In the genomic region with DNA sequence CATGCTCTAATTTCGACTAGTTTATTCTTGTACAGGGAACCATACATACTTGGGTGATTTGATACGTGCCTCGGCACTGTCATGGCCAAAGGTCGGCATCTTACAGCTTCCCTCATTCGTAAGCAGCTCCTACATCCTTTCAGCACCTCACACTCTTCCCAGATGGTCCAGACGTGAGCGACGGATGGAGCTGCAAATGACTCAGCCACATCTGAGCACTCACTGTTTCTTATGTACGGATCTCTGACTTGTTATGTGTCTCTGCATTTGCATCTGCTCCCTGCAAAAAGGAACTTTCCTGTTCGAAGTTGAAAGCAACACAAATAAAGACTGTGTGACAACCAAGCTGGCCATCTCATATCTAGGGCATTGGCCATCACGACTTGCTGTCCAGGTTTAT, we compare ENCODE assay signal across 23 mouse cellular contexts.
DNase-seq lines count a peak whose midpoint lies in the region; ATAC-seq lines count a peak whose summit lies in the region.
"Had no signal": no experiment of that assay in that cellular context is flagged by ENCODE, and none has a peak within 500 bp of the region (broad histone marks: within the 10 kb centered on the region; RNA-seq: fewer than 3 reads in every experiment).

No protein-coding gene starts in this region.

- H3K27me3 ChIP-seq in hindbrain, embryonic 13.5 days, result no peaks in the 10 kb centered on the region
- H3K27me3 ChIP-seq: CH12.LX, Patski had no signal

- H3K27ac ChIP-seq in hindbrain, embryonic 13.5 days, result no peak overlapping the region

- 91% methylated on average over 11 of the region's 11 CpGs for WGBS in hindbrain, embryonic 13.5 days

- DNase-seq in frontal cortex, postnatal 10 days (ENCODE audit: low spot score in 2 of 2), result no peak
- DNase-seq in right cerebral cortex, adult 18-20 months, result peak; percentile 9
- DNase-seq in right cerebral cortex, adult 2 months (ENCODE audit: low spot score in 2 of 2), result no peak
- DNase-seq in brain, adult 2 months (ENCODE audit: low read depth, low spot score), result peak; percentile 62
- peak; percentile 15 for DNase-seq in telencephalon, adult 2 months (ENCODE audit: low read depth, low spot score)
- DNase-seq: adrenal gland, adult 2 months; adrenal gland, adult 8-10 months; adrenal gland, postnatal 10 days; adrenal gland, postnatal 14 days; adrenal gland, postnatal 25 days; adrenal gland, postnatal 36 days; B cell, adult 2 months; cerebellum, adult 11 months; cerebellum, adult 11-12 months; cerebellum, adult 18-20 months; cerebellum, adult 2 months had no signal

- no peaks in the 10 kb centered on the region for H3K36me3 ChIP-seq in hindbrain, embryonic 13.5 days
- H3K36me3 ChIP-seq: G1E had no signal

- no peaks in the 10 kb centered on the region for H3K9me3 ChIP-seq in hindbrain, embryonic 13.5 days

- H3K9ac ChIP-seq in hindbrain, embryonic 13.5 days, result no peak overlapping the region

- peak; percentile 83 for ATAC-seq in frontal cortex, adult (ENCODE audit: low TSS enrichment)
- no peak for ATAC-seq in activated CD4-positive, CD25-positive, alpha-beta regulatory T cell, adult 4 months
- ATAC-seq in hindbrain, embryonic 13.5 days (ENCODE audit: low FRiP score), result no peak
- ATAC-seq: CD4-positive, CD25-positive, alpha-beta regulatory T cell, adult 4 months; Patski had no signal

- no peak overlapping the region for H3K4me2 ChIP-seq in hindbrain, embryonic 13.5 days

- H3K4me3 ChIP-seq in hindbrain, embryonic 13.5 days, result no peak overlapping the region

- no peaks in the 10 kb centered on the region for H3K4me1 ChIP-seq in hindbrain, embryonic 13.5 days (replicated peaks)

Comparison
In these comparisons a context has a peak if more than half of its experiments do, and no peak if none do; other contexts are left out.
1. DNase-seq: peak in right cerebral cortex, adult 18-20 months (single experiment), brain, adult 2 months (single experiment) and telencephalon, adult 2 months (single experiment); none in frontal cortex, postnatal 10 days (0 of 2) and right cerebral cortex, adult 2 months (0 of 2).